Mouse (Mus musculus): ENCODE data around the gene Adamts12.

DNA sequence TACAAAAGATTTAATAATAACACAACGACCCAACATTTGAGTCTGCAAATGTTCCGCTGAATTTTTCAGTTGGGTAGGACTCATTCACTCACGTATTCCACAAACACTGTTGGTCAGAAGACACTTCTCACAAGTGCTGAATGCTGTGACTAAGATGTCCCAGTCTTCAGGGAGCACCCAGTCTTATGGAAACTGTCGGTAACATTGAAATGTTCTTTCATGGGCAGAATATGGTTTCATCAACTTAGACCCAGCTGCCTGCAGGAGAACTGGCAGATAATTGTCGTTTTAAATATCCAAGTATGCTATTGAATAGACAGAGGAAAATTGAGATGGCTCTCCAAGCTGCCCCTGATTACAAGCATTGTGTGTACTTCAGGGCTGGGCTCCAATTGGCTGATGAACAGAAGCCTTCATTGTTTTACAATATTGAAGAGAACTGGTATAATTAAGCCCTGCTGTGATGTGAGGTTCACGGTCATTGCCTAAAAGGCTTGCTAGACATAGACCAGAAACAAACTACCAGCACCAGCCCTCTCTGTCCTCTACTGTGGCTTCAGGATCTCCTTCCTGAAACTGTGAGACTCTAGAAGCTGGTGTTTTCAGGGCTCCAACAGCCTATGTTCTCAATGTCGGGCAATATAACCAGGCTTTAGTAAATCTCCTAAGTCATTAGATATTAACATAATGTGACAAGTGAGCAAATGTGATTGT lies 275.0 kb downstream of the Adamts12 start:
- TF ChIP-seq POLR2A (IDR thresholded peaks at IDR 0.05; ENCODE audit: borderline replicate concordance, extremely low read depth, insufficient read depth, insufficient read length, poor library complexity, severe bottlenecking), result no peak
- no peak for TF ChIP-seq CTCF (IDR thresholded peaks at IDR 0.05; ENCODE audit: borderline replicate concordance, extremely low read depth, insufficient read depth, insufficient read length)

Data from brain, embryonic 14.5 days (tissue).